Mouse (Mus musculus): ENCODE measurements around the gene Pphln1.

DNA sequence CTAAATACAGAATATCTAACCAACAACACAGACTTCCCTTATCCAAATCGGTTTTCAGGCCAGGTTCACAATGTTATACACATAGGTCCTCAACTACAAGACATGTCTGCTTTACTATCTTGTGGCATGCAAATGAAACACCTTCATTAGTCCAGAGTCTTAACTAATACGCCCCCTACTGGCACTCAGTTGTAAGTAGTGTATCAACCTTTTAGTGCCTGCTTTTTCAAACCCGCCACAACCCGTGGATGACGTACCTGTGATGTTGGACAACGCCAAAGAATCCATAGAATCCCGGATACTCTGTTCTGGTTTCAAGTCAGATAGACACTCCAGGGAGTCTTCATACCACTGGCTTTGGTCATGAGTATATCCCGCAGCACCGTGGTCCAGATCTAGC lies 104.6 kb downstream of the Pphln1 start:
- TF ChIP-seq CTCF (IDR thresholded peaks at IDR 0.05; ENCODE audit: borderline replicate concordance, control insufficient read depth, extremely low read depth, insufficient read depth, low read length, poor library complexity) (no peak), POLR2A (IDR thresholded peaks at IDR 0.05; ENCODE audit: control insufficient read depth, extremely low read depth, insufficient read depth, low read length, poor library complexity) (no peak)
